Mouse (Mus musculus) neural tube, embryonic 14.5 days (tissue): Measurements from ENCODE around the gene Psmd11. TPM values are rescaled to one million over a fixed set of nuclear protein-coding genes. Genes with fewer than 3 reads are reported as not detected.

Source experiments
- ATAC-seq: fragments of 200-750 bp; cut with Nextera tagmentation; 2 replicates; pipeline ENCODE4 v1.8.0; 2017; ENCODE audit warnings: low read depth, mild to moderate bottlenecking, moderate TSS enrichment, moderate library complexity
- H3K27ac ChIP-seq: fragments of 300-500 bp; sonication (generic); 2 replicates; pipeline ENCODE4 v1.5.1; 2014; ENCODE audit warnings: low read depth, mild to moderate bottlenecking, control low read depth, low read length, moderate library complexity, mixed read lengths
- H3K27me3 ChIP-seq: fragments of 300-500 bp; sonication (generic); 2 replicates; pipeline ENCODE4 v1.6.1; 2014; ENCODE audit warnings: low read length; ENCODE audit not compliant: control insufficient read depth, insufficient read depth
- H3K36me3 ChIP-seq: fragments of 300-500 bp; sonication (generic); 2 replicates; pipeline ENCODE4 v1.6.1; 2014; ENCODE audit warnings: low read length, mixed read lengths; ENCODE audit not compliant: control insufficient read depth, insufficient read depth
- H3K4me1 ChIP-seq: fragments of 300-500 bp; sonication (generic); 2 replicates; pipeline ENCODE4 v1.6.1; 2014; ENCODE audit warnings: low read length; ENCODE audit not compliant: control insufficient read depth, insufficient read depth
- H3K4me2 ChIP-seq: fragments of 300-500 bp; sonication (generic); 2 replicates; pipeline ENCODE4 v1.6.1; 2014; ENCODE audit warnings: mild to moderate bottlenecking, low read depth, low read length, control low read depth
- H3K4me3 ChIP-seq: fragments of 300-500 bp; sonication (generic); 2 replicates; pipeline ENCODE4 v1.5.1; 2014; ENCODE audit warnings: low read depth, low read length, control low read depth, mixed read lengths
- H3K9ac ChIP-seq: fragments of 300-500 bp; sonication (generic); replicated peaks from 2 replicates; pipeline ENCODE4 v1.6.1; 2014; ENCODE audit warnings: low read depth, mild to moderate bottlenecking, control low read depth, low read length, mixed read lengths
- H3K9me3 ChIP-seq: fragments of 300-500 bp; sonication (generic); 2 replicates; pipeline ENCODE4 v1.6.1; 2016; ENCODE audit warnings: low read length; ENCODE audit not compliant: control insufficient read depth
- WGBS: fragments of 180-500 bp; shearing (Covaris S2); extraction: QIAGEN DNeasy Blood & Tissue Kit; methylation state at CpG from one replicate; pipeline ENCODE4 v1.1.7; 2014; 5-methylcytosine and 5-hydroxymethylcytosine counted together
- polyA plus RNA-seq: library from polyadenylated mRNA; unstranded; fragments of >200 nt; fragmentation: Nextera tagmentation; extraction: Ambion mirVana; gene quantifications from 2 replicates; pipeline ENCODE4 v1.2.1, GENCODE M21; 2014

Gene Psmd11
- polyA plus RNA-seq, 1 experiment from 2014 or later: 255 TPM

- peaks cover 42% of the 10 kb centered on the region for H3K4me1 ChIP-seq
Measured at GRCm38 (mm10) chr11:80503726-80504452, 75.5 kb downstream of the Psmd11 start.

GRCm38 (mm10) chr11:80504519-80505385, 76.3 kb downstream of the Psmd11 start:
- Histone ChIP-seq H3K36me3 (no peaks in the 10 kb centered on the region), H3K4me3 (no peak overlapping the region), H3K9ac (peak overlapping the region; percentile 5), H3K4me2 (no peak overlapping the region), H3K27me3 (no peaks in the 10 kb centered on the region), H3K9me3 (no peaks in the 10 kb centered on the region), H3K27ac (peak overlapping the region; percentile 99), H3K4me1 (peaks cover 39% of the 10 kb centered on the region)
- WGBS: 27% methylated on average over 6 of the region's 6 CpGs
- peak; percentile 39; the same call in 1 of the 2 replicates for ATAC-seq

More at GRCm38 (mm10) chr11:80503726-80504452, 75.5 kb downstream of the Psmd11 start:
- peak overlapping the region; percentile 47 for H3K9ac ChIP-seq
- peak; percentile 94 for ATAC-seq
- H3K4me2 ChIP-seq: no peak overlapping the region
- 9% methylated on average over 13 of the region's 13 CpGs for WGBS
- H3K36me3 ChIP-seq: no peaks in the 10 kb centered on the region
- H3K27ac ChIP-seq: peak overlapping the region; percentile 99
- no peaks in the 10 kb centered on the region for H3K27me3 ChIP-seq
- no peak overlapping the region for H3K4me3 ChIP-seq
- H3K9me3 ChIP-seq: no peaks in the 10 kb centered on the region

- no peaks in the 10 kb centered on the region for H3K36me3 ChIP-seq
- H3K27ac ChIP-seq: peak overlapping the region; percentile 99
- H3K4me2 ChIP-seq: no peak overlapping the region
- H3K4me1 ChIP-seq: peaks cover 33% of the 10 kb centered on the region
- no peak overlapping the region for H3K9ac ChIP-seq
- H3K27me3 ChIP-seq: no peaks in the 10 kb centered on the region
- no peak for ATAC-seq
- no peaks in the 10 kb centered on the region for H3K9me3 ChIP-seq
- no peak overlapping the region for H3K4me3 ChIP-seq
- 64% methylated on average over 3 of the region's 3 CpGs for WGBS
Measured at GRCm38 (mm10) chr11:80505581-80505980, 77.2 kb downstream of the Psmd11 start.

GRCm38 (mm10) chr11:80506483-80506882, 78.1 kb downstream of the Psmd11 start:
- H3K27me3 ChIP-seq: no peaks in the 10 kb centered on the region
- H3K4me1 ChIP-seq: peaks cover 33% of the 10 kb centered on the region
- H3K27ac ChIP-seq: no peak overlapping the region
- no peak for ATAC-seq
- H3K9ac ChIP-seq: no peak overlapping the region
- H3K9me3 ChIP-seq: no peaks in the 10 kb centered on the region
- H3K4me3 ChIP-seq: no peak overlapping the region
- no peak overlapping the region for H3K4me2 ChIP-seq
- H3K36me3 ChIP-seq: no peaks in the 10 kb centered on the region

GRCm38 (mm10) chr11:80507791-80508190, 79.4 kb downstream of the Psmd11 start:
- no peak for ATAC-seq
- no peak overlapping the region for H3K9ac ChIP-seq
- no peak overlapping the region for H3K27ac ChIP-seq
- no peaks in the 10 kb centered on the region for H3K9me3 ChIP-seq
- H3K36me3 ChIP-seq: no peaks in the 10 kb centered on the region
- no peaks in the 10 kb centered on the region for H3K27me3 ChIP-seq
- no peak overlapping the region for H3K4me2 ChIP-seq
- peaks cover 33% of the 10 kb centered on the region for H3K4me1 ChIP-seq
- 96% methylated on average over 6 of the region's 6 CpGs for WGBS
- H3K4me3 ChIP-seq: no peak overlapping the region

- no peak for ATAC-seq
- Histone ChIP-seq H3K27me3 (no peaks in the 10 kb centered on the region), H3K4me1 (peaks cover 28% of the 10 kb centered on the region), H3K36me3 (no peaks in the 10 kb centered on the region), H3K9ac (no peak overlapping the region), H3K9me3 (no peaks in the 10 kb centered on the region), H3K27ac (no peak overlapping the region), H3K4me3 (no peak overlapping the region), H3K4me2 (no peak overlapping the region)
- WGBS: 53% methylated on average over 19 of the region's 19 CpGs
Measured at GRCm38 (mm10) chr11:80508361-80509175, 80.2 kb downstream of the Psmd11 start.

- H3K9me3 ChIP-seq: no peaks in the 10 kb centered on the region
- H3K4me1 ChIP-seq: peaks cover 29% of the 10 kb centered on the region
- H3K4me3 ChIP-seq: no peak overlapping the region
- no peak overlapping the region for H3K4me2 ChIP-seq
- WGBS: 78% methylated on average over 5 of the region's 5 CpGs
- H3K9ac ChIP-seq: no peak overlapping the region
- no peaks in the 10 kb centered on the region for H3K36me3 ChIP-seq
- H3K27ac ChIP-seq: no peak overlapping the region
- ATAC-seq: no peak
- H3K27me3 ChIP-seq: no peaks in the 10 kb centered on the region
Measured at GRCm38 (mm10) chr11:80509176-80509506, 80.7 kb downstream of the Psmd11 start.

GRCm38 (mm10) chr11:80510124-80510523, 81.7 kb downstream of the Psmd11 start:
- WGBS: 89% methylated on average over 10 of the region's 10 CpGs
- ATAC-seq: no peak

More at GRCm38 (mm10) chr11:80510124-80510523, 81.7 kb downstream of the Psmd11 start:
- no peak overlapping the region for H3K4me2 ChIP-seq
- H3K27me3 ChIP-seq: no peaks in the 10 kb centered on the region
- no peak overlapping the region for H3K4me3 ChIP-seq
- H3K9ac ChIP-seq: no peak overlapping the region
- H3K27ac ChIP-seq: no peak overlapping the region
- no peaks in the 10 kb centered on the region for H3K36me3 ChIP-seq
- H3K4me1 ChIP-seq: peaks cover 19% of the 10 kb centered on the region; the same call in 1 of the 2 replicates
- no peaks in the 10 kb centered on the region for H3K9me3 ChIP-seq
